Mouse (Mus musculus): ENCODE data around the gene BC030867. TPM values are rescaled to one million over a fixed set of nuclear protein-coding genes. Genes with fewer than 3 reads are reported as not detected.

Gene BC030867
- total and polyA plus RNA-seq, 3 experiments: 0.26 to 0.45 (median 0.32) TPM

- no peak overlapping the region for H3K9ac ChIP-seq (ENCODE audit: low read depth, low read length)
- intact Hi-C loops (cut with DNase I): no loop called here
Measured at GRCm38 (mm10) chr11:102221243-102221953, 27.3 kb upstream of the BC030867 start.

GRCm38 (mm10) chr11:102221954-102222351 is 26.7 kb upstream of the BC030867 start:
- intact Hi-C loops (cut with DNase I): no loop called here

More at GRCm38 (mm10) chr11:102221243-102221953, 27.3 kb upstream of the BC030867 start:
- Histone ChIP-seq H3K4me1 (ENCODE audit: control insufficient read depth, insufficient read depth, low read length) (peaks cover 44% of the 10 kb centered on the region), H3K27ac (peak overlapping the region; percentile 92), H3K79me2 (replicated peaks; ENCODE audit: control insufficient read depth, insufficient read depth, low read length) (peaks cover 3% of the 10 kb centered on the region; the same call in 1 of the 2 replicates), H3K27me3 (ENCODE audit: control insufficient read depth, insufficient read depth, low read length) (no peaks in the 10 kb centered on the region), H3K4me3 (no peak overlapping the region), H3K36me3 (ENCODE audit: control insufficient read depth, insufficient read depth, low read length) (peaks cover 6% of the 10 kb centered on the region; the same call in 1 of the 2 replicates)
- TF ChIP-seq POLR2A (IDR thresholded peaks at IDR 0.05; ENCODE audit: insufficient read depth, low read depth, low read length) (no peak), CTCF (IDR thresholded peaks at IDR 0.05) (no peak), EP300 (IDR thresholded peaks at IDR 0.05; ENCODE audit: insufficient read depth, low read depth, low read length) (no peak)
- DNase-seq: peak in 1 of 2 experiments; percentile 20
- WGBS: 74% methylated on average over 8 of the region's 8 CpGs

GRCm38 (mm10) chr11:102223166-102223565 is 25.5 kb upstream of the BC030867 start:
- no peak overlapping the region for H3K4me3 ChIP-seq
- DNase-seq: peak in 1 of 2 experiments; percentile 65
- intact Hi-C loops (cut with DNase I): no loop called here

More at GRCm38 (mm10) chr11:102221954-102222351, 26.7 kb upstream of the BC030867 start:
- peaks cover 3% of the 10 kb centered on the region; the same call in 1 of the 2 replicates for H3K79me2 ChIP-seq (replicated peaks; ENCODE audit: control insufficient read depth, insufficient read depth, low read length)
- no peaks in the 10 kb centered on the region for H3K27me3 ChIP-seq (ENCODE audit: control insufficient read depth, insufficient read depth, low read length)
- H3K9ac ChIP-seq (ENCODE audit: low read depth, low read length): no peak overlapping the region
- TF ChIP-seq CTCF (IDR thresholded peaks at IDR 0.05): no peak
- H3K27ac ChIP-seq: peak overlapping the region; percentile 92
- H3K4me1 ChIP-seq (ENCODE audit: control insufficient read depth, insufficient read depth, low read length): peaks cover 44% of the 10 kb centered on the region
- no peak overlapping the region for H3K4me3 ChIP-seq
- H3K36me3 ChIP-seq (ENCODE audit: control insufficient read depth, insufficient read depth, low read length): peaks cover 6% of the 10 kb centered on the region; the same call in 1 of the 2 replicates
- WGBS: 60% methylated on average over 8 of the region's 8 CpGs
- DNase-seq: peak in 1 of 2 experiments; percentile 30

GRCm38 (mm10) chr11:102224686-102225085 is 24.0 kb upstream of the BC030867 start:
- 0 out of 2 replicates have a peak, but pooled peaks have one; percentile 23 for TF ChIP-seq EP300 (IDR thresholded peaks at IDR 0.05; ENCODE audit: insufficient read depth, low read depth, low read length)
- TF ChIP-seq POLR2A (IDR thresholded peaks at IDR 0.05; ENCODE audit: insufficient read depth, low read depth, low read length): no peak
- intact Hi-C loops (cut with DNase I): loop anchor here (1.0 kb wide), 1 partner anchor 14 kb away; no protein-coding TSS in a partner anchor
- H3K27me3 ChIP-seq (ENCODE audit: control insufficient read depth, insufficient read depth, low read length): no peaks in the 10 kb centered on the region
- peaks cover 6% of the 10 kb centered on the region; the same call in 1 of the 2 replicates for H3K36me3 ChIP-seq (ENCODE audit: control insufficient read depth, insufficient read depth, low read length)
- H3K79me2 ChIP-seq (replicated peaks; ENCODE audit: control insufficient read depth, insufficient read depth, low read length): peaks cover 5% of the 10 kb centered on the region; the same call in 1 of the 2 replicates
- peak overlapping the region; percentile 55 for H3K9ac ChIP-seq (ENCODE audit: low read depth, low read length)
- H3K4me1 ChIP-seq (ENCODE audit: control insufficient read depth, insufficient read depth, low read length): peaks cover 43% of the 10 kb centered on the region
- peak overlapping the region; percentile 36 for H3K4me3 ChIP-seq
- 3% methylated on average over 22 of the region's 22 CpGs for WGBS
- peak overlapping the region; percentile 67 for H3K27ac ChIP-seq
- DNase-seq: peak; percentile 69 to 70

More at GRCm38 (mm10) chr11:102223166-102223565, 25.5 kb upstream of the BC030867 start:
- peak; percentile 71 for TF ChIP-seq CTCF (IDR thresholded peaks at IDR 0.05)
- no peak for TF ChIP-seq POLR2A (IDR thresholded peaks at IDR 0.05; ENCODE audit: insufficient read depth, low read depth, low read length)
- Histone ChIP-seq H3K27ac (no peak overlapping the region), H3K27me3 (ENCODE audit: control insufficient read depth, insufficient read depth, low read length) (no peaks in the 10 kb centered on the region), H3K36me3 (ENCODE audit: control insufficient read depth, insufficient read depth, low read length) (peaks cover 6% of the 10 kb centered on the region; the same call in 1 of the 2 replicates), H3K9ac (ENCODE audit: low read depth, low read length) (no peak overlapping the region), H3K4me1 (ENCODE audit: control insufficient read depth, insufficient read depth, low read length) (peaks cover 45% of the 10 kb centered on the region), H3K79me2 (replicated peaks; ENCODE audit: control insufficient read depth, insufficient read depth, low read length) (peaks cover 5% of the 10 kb centered on the region; the same call in 1 of the 2 replicates)
- 31% methylated on average over 6 of the region's 6 CpGs for WGBS

GRCm38 (mm10) chr11:102225221-102225620 is 23.5 kb upstream of the BC030867 start:
- TF ChIP-seq CTCF (IDR thresholded peaks at IDR 0.05) (no peak), EP300 (IDR thresholded peaks at IDR 0.05; ENCODE audit: insufficient read depth, low read depth, low read length) (no peak), POLR2A (IDR thresholded peaks at IDR 0.05; ENCODE audit: insufficient read depth, low read depth, low read length) (no peak)
- Histone ChIP-seq H3K27ac (peak overlapping the region; percentile 67), H3K9ac (ENCODE audit: low read depth, low read length) (no peak overlapping the region), H3K36me3 (ENCODE audit: control insufficient read depth, insufficient read depth, low read length) (peaks cover 6% of the 10 kb centered on the region; the same call in 1 of the 2 replicates), H3K4me1 (ENCODE audit: control insufficient read depth, insufficient read depth, low read length) (peaks cover 40% of the 10 kb centered on the region), H3K79me2 (replicated peaks; ENCODE audit: control insufficient read depth, insufficient read depth, low read length) (peaks cover 5% of the 10 kb centered on the region; the same call in 1 of the 2 replicates), H3K4me3 (peak overlapping the region; percentile 36), H3K27me3 (ENCODE audit: control insufficient read depth, insufficient read depth, low read length) (no peaks in the 10 kb centered on the region)
- peak in 1 of 2 experiments; percentile 29 for DNase-seq
- whole genome bisulfite sequencing: 17% methylated on average over 5 of the region's 5 CpGs
- intact Hi-C loops (cut with DNase I): no loop called here
